Mouse (Mus musculus) spleen, adult 2 months (tissue): ENCODE data around the gene Apopt1.

Experiments used
- CTCF ChIP-seq: fragments of 200-500 bp; IDR thresholded peaks from 2 replicates; pipeline ENCODE4 v1.5.1; 2011; ENCODE audit warnings: mild to moderate bottlenecking, inconsistent platforms; ENCODE audit not compliant: insufficient read depth, insufficient read length, insufficient replicate concordance; ENCODE audit errors: extremely low read depth
- POLR2A ChIP-seq: fragments of 200-500 bp; IDR thresholded peaks from 2 replicates; pipeline ENCODE4 v1.6.1; 2011; ENCODE audit warnings: low read depth, low read length, inconsistent platforms

DNA sequence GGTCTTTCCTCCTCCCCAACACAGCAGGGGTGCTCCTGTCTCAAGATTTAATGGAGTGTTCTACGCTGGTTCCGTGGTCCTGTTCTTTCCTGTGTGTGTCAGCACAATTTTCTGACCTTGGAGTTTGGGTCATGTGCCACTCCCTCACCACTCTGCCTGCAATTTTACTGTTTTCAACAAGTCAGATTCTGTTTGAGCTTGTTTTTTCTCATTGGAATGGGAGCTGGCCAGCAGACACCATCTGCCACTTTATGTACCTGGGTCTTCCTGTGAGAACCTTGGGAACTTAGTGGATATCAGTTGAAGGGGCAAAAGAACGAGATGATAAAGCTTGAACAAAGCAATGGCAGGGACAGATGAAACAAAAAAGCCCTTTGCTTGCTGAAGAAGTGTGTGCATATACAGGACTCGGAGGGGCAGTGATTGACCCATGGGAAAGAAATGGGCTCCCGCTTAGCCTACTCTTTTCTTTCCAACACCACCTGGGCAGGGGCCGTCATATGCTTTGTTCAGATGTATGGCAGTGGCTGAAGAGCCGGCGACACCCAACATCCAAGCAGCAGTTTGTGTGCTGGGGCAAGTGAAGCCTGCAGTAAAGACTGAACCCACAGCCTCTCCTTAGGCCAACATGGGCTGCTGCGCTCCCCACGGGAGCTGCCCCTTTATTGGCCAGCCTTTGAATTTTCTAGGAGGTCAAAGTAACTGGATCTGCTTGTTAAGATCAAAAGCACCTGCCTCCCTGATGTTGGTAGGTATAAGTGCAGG, 44.7 kb downstream of the Apopt1 start:
- TF ChIP-seq POLR2A (no peak), CTCF (no peak)
